Mouse (Mus musculus) embryonic facial prominence, embryonic 14.5 days (tissue): ENCODE data around the gene Dnaja3. TPM values are rescaled to one million over a fixed set of nuclear protein-coding genes. Genes with fewer than 3 reads are reported as not detected.

Experiments used
- ATAC-seq: fragments of 200-750 bp; cut with Nextera tagmentation; 2 replicates; pipeline ENCODE4 v1.8.0; 2017; ENCODE audit warnings: low read depth, moderate number of reproducible peaks, moderate TSS enrichment
- DNase-seq: peaks from one replicate; pipeline ENCODE4 v3.0.0-alpha.2; 2015; ENCODE audit warnings: low spot score
- H3K27ac ChIP-seq: fragments of 300-500 bp; sonication (generic); replicated peaks from 2 replicates; pipeline ENCODE4 v1.5.1; 2014; ENCODE audit warnings: low read depth, mild to moderate bottlenecking, low read length, moderate library complexity
- H3K27me3 ChIP-seq: fragments of 300-500 bp; sonication (generic); replicated peaks from 2 replicates; pipeline ENCODE4 v1.6.1; 2014; ENCODE audit warnings: low read length; ENCODE audit not compliant: control insufficient read depth, insufficient read depth
- H3K36me3 ChIP-seq: fragments of 300-500 bp; sonication (generic); 2 replicates; pipeline ENCODE4 v1.6.1; 2014; ENCODE audit warnings: low read length, mixed read lengths; ENCODE audit not compliant: control insufficient read depth, insufficient read depth
- H3K4me1 ChIP-seq: fragments of 300-500 bp; sonication (generic); 2 replicates; pipeline ENCODE4 v1.6.1; 2014; ENCODE audit warnings: antibody characterized with exemption, low read length; ENCODE audit not compliant: control insufficient read depth, insufficient read depth
- H3K4me2 ChIP-seq: fragments of 300-500 bp; sonication (generic); 2 replicates; pipeline ENCODE4 v1.6.1; 2014; ENCODE audit warnings: low read depth, mild to moderate bottlenecking, low read length, moderate library complexity, mixed read lengths
- H3K4me3 ChIP-seq: fragments of 300-500 bp; sonication (generic); 2 replicates; pipeline ENCODE4 v1.5.1; 2014; ENCODE audit warnings: low read depth, mild to moderate bottlenecking, low read length
- H3K9ac ChIP-seq: fragments of 300-500 bp; sonication (generic); 2 replicates; pipeline ENCODE4 v1.6.1; 2014; ENCODE audit warnings: low read depth, mild to moderate bottlenecking, low read length, moderate library complexity, mixed read lengths
- H3K9me3 ChIP-seq: fragments of 300-500 bp; sonication (generic); 2 replicates; pipeline ENCODE4 v1.6.1; 2016; ENCODE audit warnings: low read length; ENCODE audit not compliant: control insufficient read depth
- WGBS: fragments of 180-500 bp; shearing (Covaris S2); extraction: QIAGEN DNeasy Blood & Tissue Kit; methylation state at CpG from one replicate; pipeline ENCODE4 v1.1.7; 2014; 5-methylcytosine and 5-hydroxymethylcytosine counted together
- polyA plus RNA-seq: library from polyadenylated mRNA; unstranded; fragments of >200 nt; fragmentation: Nextera tagmentation; extraction: Ambion mirVana; gene quantifications from 2 replicates; pipeline ENCODE4 v1.2.1, GENCODE M21; 2014

Gene Dnaja3
- polyA plus RNA-seq, 1 experiment from 2014 or later: 57.7 TPM

GRCm38 (mm10) chr16:4632050-4632449 is 7.7 kb upstream of the Dnaja3 start:
- peak; percentile 47; the same call in 1 of the 2 replicates for ATAC-seq
- H3K27ac ChIP-seq: no peak overlapping the region
- peak; percentile 59 for DNase-seq

DNA sequence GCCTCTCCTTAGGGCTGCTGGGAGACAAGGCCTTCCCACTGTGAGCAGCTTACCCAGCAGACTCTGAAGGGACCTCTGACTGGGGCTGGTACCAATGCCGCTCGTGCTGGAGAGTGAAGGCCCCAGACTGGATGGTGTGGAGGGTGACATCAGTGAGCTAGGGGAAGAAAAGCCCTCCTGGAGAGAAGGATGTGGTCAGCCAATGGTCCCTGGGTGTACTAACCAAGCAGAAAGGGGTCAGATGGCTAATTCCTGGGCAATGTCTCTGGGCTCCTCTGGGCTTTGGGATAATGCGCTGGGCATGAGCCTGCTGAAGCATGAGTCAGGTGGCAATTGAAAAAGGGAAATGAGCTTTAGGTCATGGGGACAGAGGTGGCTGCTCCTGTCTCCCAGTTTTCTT is 6.1 kb upstream of the Dnaja3 start:
- ATAC-seq (no peak), DNase-seq (no peak)
- WGBS: 90% methylated on average over 3 of the region's 3 CpGs
- H3K9ac ChIP-seq: no peak overlapping the region
- no peaks in the 10 kb centered on the region for H3K9me3 ChIP-seq
- no peak overlapping the region for H3K27ac ChIP-seq
- H3K36me3 ChIP-seq: no peaks in the 10 kb centered on the region; the same call in 1 of the 2 replicates
- no peak overlapping the region for H3K4me2 ChIP-seq
- no peaks in the 10 kb centered on the region for H3K4me1 ChIP-seq
- no peaks in the 10 kb centered on the region for H3K27me3 ChIP-seq
- H3K4me3 ChIP-seq: no peak overlapping the region

More at GRCm38 (mm10) chr16:4632050-4632449, 7.7 kb upstream of the Dnaja3 start:
- Histone ChIP-seq H3K9me3 (no peaks in the 10 kb centered on the region), H3K36me3 (peaks cover 5% of the 10 kb centered on the region; the same call in 1 of the 2 replicates), H3K4me1 (no peaks in the 10 kb centered on the region), H3K4me3 (no peak overlapping the region), H3K27me3 (no peaks in the 10 kb centered on the region), H3K9ac (no peak overlapping the region), H3K4me2 (no peak overlapping the region)
- 43% methylated on average over 7 of the region's 7 CpGs for WGBS

- no peak for ATAC-seq
Measured at GRCm38 (mm10) chr16:4634681-4635080, 5.1 kb upstream of the Dnaja3 start.

DNA sequence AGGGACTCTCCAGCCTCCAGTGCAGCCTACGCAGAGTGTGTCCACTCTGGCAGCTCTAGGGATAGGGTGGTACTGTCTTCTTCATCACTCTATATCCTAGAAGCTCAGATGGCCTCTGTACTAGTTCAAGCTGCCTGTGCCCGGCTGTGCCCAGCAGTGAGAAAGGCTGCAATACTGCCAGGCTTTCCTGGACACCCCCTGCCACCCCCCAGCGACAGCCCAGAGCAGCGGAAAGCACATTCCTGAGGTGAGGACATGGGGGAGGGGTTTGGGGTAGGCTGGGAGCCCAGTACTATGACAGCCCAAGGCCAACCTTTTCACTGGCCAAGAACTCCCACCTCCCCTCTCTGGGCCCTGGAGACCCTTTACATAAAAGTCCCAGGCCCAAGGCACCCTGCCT is 4.0 kb upstream of the Dnaja3 start:
- Histone ChIP-seq H3K36me3 (no peaks in the 10 kb centered on the region), H3K4me2 (no peak overlapping the region), H3K9ac (no peak overlapping the region), H3K4me1 (peaks cover 3% of the 10 kb centered on the region), H3K4me3 (no peak overlapping the region), H3K27me3 (no peaks in the 10 kb centered on the region), H3K9me3 (no peaks in the 10 kb centered on the region), H3K27ac (no peak overlapping the region)
- DNase-seq: no peak
- WGBS: 59% methylated on average over 4 of the region's 4 CpGs
- ATAC-seq: no peak

More at GRCm38 (mm10) chr16:4634681-4635080, 5.1 kb upstream of the Dnaja3 start:
- Histone ChIP-seq H3K27ac (no peak overlapping the region), H3K9ac (no peak overlapping the region), H3K27me3 (no peaks in the 10 kb centered on the region), H3K4me2 (no peak overlapping the region), H3K36me3 (no peaks in the 10 kb centered on the region), H3K4me1 (no peaks in the 10 kb centered on the region), H3K4me3 (no peak overlapping the region), H3K9me3 (no peaks in the 10 kb centered on the region)
- DNase-seq: no peak
- WGBS: 79% methylated on average over 9 of the region's 9 CpGs

- 77% methylated on average over 3 of the region's 3 CpGs for WGBS
- Histone ChIP-seq H3K9ac (no peak overlapping the region), H3K4me2 (no peak overlapping the region), H3K27me3 (no peaks in the 10 kb centered on the region), H3K4me1 (peaks cover 34% of the 10 kb centered on the region), H3K36me3 (peaks cover 7% of the 10 kb centered on the region), H3K27ac (no peak overlapping the region), H3K4me3 (no peak overlapping the region), H3K9me3 (no peaks in the 10 kb centered on the region)
- ATAC-seq: no peak
- no peak for DNase-seq
Measured at GRCm38 (mm10) chr16:4638891-4639390, 848 bp upstream of the Dnaja3 start.

DNA sequence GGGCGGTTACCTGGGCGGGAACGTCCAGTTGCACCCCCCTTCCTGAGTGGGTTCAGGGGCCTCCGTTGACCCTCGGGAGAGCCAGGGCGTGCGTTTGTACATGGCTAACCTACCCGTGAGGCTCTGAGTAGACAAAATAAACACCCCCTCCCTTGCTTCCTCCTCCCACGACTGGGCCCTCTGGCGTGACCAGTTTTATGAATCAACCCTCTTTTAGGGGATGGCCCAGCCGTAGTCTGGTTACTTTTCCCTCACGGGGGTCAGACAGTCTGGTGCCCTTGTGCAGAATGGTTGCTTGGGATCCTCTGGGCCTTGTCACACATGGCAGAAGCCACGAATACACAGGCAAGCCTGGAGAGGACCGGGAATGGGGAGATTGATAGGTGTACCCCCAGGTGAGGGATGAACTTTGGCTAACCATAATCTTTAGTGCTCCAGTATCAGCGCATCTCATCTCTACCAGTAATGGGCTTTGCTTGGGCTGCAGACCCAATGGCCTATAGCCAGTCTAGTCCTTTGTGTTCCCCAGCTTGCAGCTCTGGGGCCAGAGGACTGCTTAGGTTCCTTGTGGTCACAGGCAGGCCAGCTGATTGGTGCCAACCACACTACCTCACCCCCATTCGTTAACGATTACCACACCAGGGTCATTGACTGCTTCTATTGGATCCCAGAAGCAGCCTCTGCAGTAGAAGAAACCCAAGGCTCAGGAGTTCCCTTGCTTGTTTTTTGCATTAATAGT is 647 bp downstream of the Dnaja3 start:
- H3K36me3 ChIP-seq: peaks cover 16% of the 10 kb centered on the region
- H3K27me3 ChIP-seq: no peaks in the 10 kb centered on the region
- peaks cover 38% of the 10 kb centered on the region for H3K4me1 ChIP-seq
- WGBS: 5% methylated on average over 14 of the region's 17 CpGs
- H3K4me3 ChIP-seq: peak overlapping the region; percentile 64
- H3K9ac ChIP-seq: peak overlapping the region; percentile 75
- no peaks in the 10 kb centered on the region for H3K9me3 ChIP-seq
- DNase-seq (peak; percentile 53), ATAC-seq (peak; percentile 15)
- H3K27ac ChIP-seq: peak overlapping the region; percentile 77
- H3K4me2 ChIP-seq: peak overlapping the region; percentile 66

GRCm38 (mm10) chr16:4641119-4641838 is 1.5 kb downstream of the Dnaja3 start:
- WGBS: 30% methylated on average over 3 of the region's 3 CpGs
- H3K27me3 ChIP-seq: no peaks in the 10 kb centered on the region
- peak overlapping the region; percentile 77 for H3K27ac ChIP-seq
- H3K4me2 ChIP-seq: peak overlapping the region; percentile 66
- H3K4me3 ChIP-seq: peak overlapping the region; percentile 64
- peaks cover 40% of the 10 kb centered on the region for H3K4me1 ChIP-seq
- ATAC-seq: no peak
- H3K36me3 ChIP-seq: peaks cover 16% of the 10 kb centered on the region
- peak overlapping the region; percentile 75 for H3K9ac ChIP-seq
- H3K9me3 ChIP-seq: no peaks in the 10 kb centered on the region
- DNase-seq: no peak

- H3K36me3 ChIP-seq: peaks cover 16% of the 10 kb centered on the region
- H3K4me3 ChIP-seq: peak overlapping the region; percentile 64
- H3K9me3 ChIP-seq: no peaks in the 10 kb centered on the region
- H3K27me3 ChIP-seq: no peaks in the 10 kb centered on the region
- H3K4me2 ChIP-seq: peak overlapping the region; percentile 66
- 20% methylated on average over 12 of the region's 13 CpGs for WGBS
- ATAC-seq: peak; percentile 53
- peak overlapping the region; percentile 51 for H3K9ac ChIP-seq
- peaks cover 49% of the 10 kb centered on the region for H3K4me1 ChIP-seq
- DNase-seq: peak; percentile 90
- peak overlapping the region; percentile 77 for H3K27ac ChIP-seq
Measured at GRCm38 (mm10) chr16:4642190-4642589, 2.4 kb downstream of the Dnaja3 start.
